Mouse (Mus musculus) lung, embryonic 16.5 days (tissue): ENCODE data around the gene Cenpb. TPM values are rescaled to one million over a fixed set of nuclear protein-coding genes. Genes with fewer than 3 reads are reported as not detected.

Experiments
- ATAC-seq: fragments of 200-750 bp; cut with Nextera tagmentation; 2 replicates; pipeline ENCODE4 v1.8.0; 2017; ENCODE audit warnings: low read depth, mild to moderate bottlenecking, moderate library complexity
- H3K27ac ChIP-seq: fragments of 300-500 bp; sonication (generic); 2 replicates; pipeline ENCODE4 v1.5.1; 2014; ENCODE audit warnings: mild to moderate bottlenecking, control low read depth, low read length
- H3K27me3 ChIP-seq: fragments of 300-500 bp; sonication (generic); 2 replicates; pipeline ENCODE4 v1.6.1; 2014; ENCODE audit warnings: low read depth, low read length, mixed read lengths; ENCODE audit not compliant: control insufficient read depth, insufficient read depth
- H3K36me3 ChIP-seq: fragments of 300-500 bp; sonication (generic); 2 replicates; pipeline ENCODE4 v1.6.1; 2014; ENCODE audit warnings: low read length; ENCODE audit not compliant: control insufficient read depth, insufficient read depth
- H3K4me1 ChIP-seq: fragments of 300-500 bp; sonication (generic); replicated peaks from 2 replicates; pipeline ENCODE4 v1.6.1; 2014; ENCODE audit warnings: low read length, mixed read lengths; ENCODE audit not compliant: control insufficient read depth, insufficient read depth
- H3K4me2 ChIP-seq: fragments of 300-500 bp; sonication (generic); 2 replicates; pipeline ENCODE4 v1.6.1; 2014; ENCODE audit warnings: low read depth, low read length, control low read depth
- H3K4me3 ChIP-seq: fragments of 300-500 bp; sonication (generic); 2 replicates; pipeline ENCODE4 v1.5.1; 2014; ENCODE audit warnings: mild to moderate bottlenecking, low read length, control low read depth
- H3K9ac ChIP-seq: fragments of 300-500 bp; sonication (generic); 2 replicates; pipeline ENCODE4 v1.6.1; 2014; ENCODE audit warnings: low read length, control low read depth
- H3K9me3 ChIP-seq: fragments of 300-500 bp; sonication (generic); 2 replicates; pipeline ENCODE4 v1.6.1; 2016; ENCODE audit warnings: low read length; ENCODE audit not compliant: control insufficient read depth
- WGBS: fragments of 180-500 bp; shearing (Covaris S2); extraction: QIAGEN DNeasy Blood & Tissue Kit; methylation state at CpG from one replicate; pipeline ENCODE4 v1.1.7; 2014; 5-methylcytosine and 5-hydroxymethylcytosine counted together
- polyA plus RNA-seq: library from polyadenylated mRNA; unstranded; fragments of >200 nt; fragmentation: Nextera tagmentation; extraction: Ambion mirVana; gene quantifications from 2 replicates; pipeline ENCODE4 v1.2.1, GENCODE M21; 2015

Cenpb gene
- polyA plus RNA-seq, 1 experiment from 2014 or later: 8.4 TPM

GRCm38 (mm10) chr2:131213773-131214172, 33.9 kb upstream of the Cenpb start:
- Histone ChIP-seq H3K27ac (no peak overlapping the region), H3K4me1 (peaks cover 15% of the 10 kb centered on the region), H3K27me3 (no peaks in the 10 kb centered on the region), H3K9me3 (no peaks in the 10 kb centered on the region), H3K9ac (no peak overlapping the region), H3K4me3 (no peak overlapping the region), H3K4me2 (no peak overlapping the region), H3K36me3 (peaks cover 2% of the 10 kb centered on the region; the same call in 1 of the 2 replicates)
- WGBS: 87% methylated on average over 7 of the region's 7 CpGs
- ATAC-seq: no peak

- H3K9ac ChIP-seq: peak overlapping the region; percentile 80
- ATAC-seq: no peak
- H3K4me1 ChIP-seq: peaks cover 15% of the 10 kb centered on the region
- H3K9me3 ChIP-seq: no peaks in the 10 kb centered on the region
- peak overlapping the region; percentile 71 for H3K4me3 ChIP-seq
- H3K36me3 ChIP-seq: peaks cover 2% of the 10 kb centered on the region; the same call in 1 of the 2 replicates
- H3K27me3 ChIP-seq: no peaks in the 10 kb centered on the region
- 59% methylated on average over 9 of the region's 9 CpGs for WGBS
- peak overlapping the region; percentile 95 for H3K27ac ChIP-seq
- peak overlapping the region; percentile 79 for H3K4me2 ChIP-seq
Measured at GRCm38 (mm10) chr2:131211026-131211615, 31.3 kb upstream of the Cenpb start.

GRCm38 (mm10) chr2:131209969-131210792, 30.3 kb upstream of the Cenpb start:
- H3K4me3 ChIP-seq: peak overlapping the region; percentile 71
- H3K9ac ChIP-seq: peak overlapping the region; percentile 80
- 1% methylated on average over 50 of the region's 50 CpGs for WGBS
- H3K27me3 ChIP-seq: no peaks in the 10 kb centered on the region
- H3K27ac ChIP-seq: peak overlapping the region; percentile 95
- no peaks in the 10 kb centered on the region for H3K9me3 ChIP-seq
- H3K4me1 ChIP-seq: peaks cover 17% of the 10 kb centered on the region
- H3K36me3 ChIP-seq: peaks cover 2% of the 10 kb centered on the region; the same call in 1 of the 2 replicates
- ATAC-seq: peak; percentile 98
- H3K4me2 ChIP-seq: peak overlapping the region; percentile 79

- peak; percentile 5 for ATAC-seq
- Histone ChIP-seq H3K9me3 (no peaks in the 10 kb centered on the region), H3K27me3 (no peaks in the 10 kb centered on the region), H3K4me2 (peak overlapping the region; percentile 79), H3K27ac (peak overlapping the region; percentile 95), H3K9ac (peak overlapping the region; percentile 80), H3K4me3 (peak overlapping the region; percentile 71), H3K4me1 (peaks cover 27% of the 10 kb centered on the region), H3K36me3 (peaks cover 2% of the 10 kb centered on the region; the same call in 1 of the 2 replicates)
- 60% methylated on average over 4 of the region's 4 CpGs for WGBS
Measured at GRCm38 (mm10) chr2:131209125-131209795, 29.4 kb upstream of the Cenpb start.

- no peaks in the 10 kb centered on the region for H3K27me3 ChIP-seq
- WGBS: 69% methylated on average over 2 of the region's 2 CpGs
- H3K9me3 ChIP-seq: no peaks in the 10 kb centered on the region
- peaks cover 27% of the 10 kb centered on the region for H3K4me1 ChIP-seq
- peaks cover 2% of the 10 kb centered on the region; the same call in 1 of the 2 replicates for H3K36me3 ChIP-seq
- H3K4me3 ChIP-seq: no peak overlapping the region
- no peak overlapping the region for H3K27ac ChIP-seq
- H3K9ac ChIP-seq: no peak overlapping the region
- no peak overlapping the region for H3K4me2 ChIP-seq
- ATAC-seq: no peak
Measured at GRCm38 (mm10) chr2:131208356-131208755, 28.5 kb upstream of the Cenpb start.

GRCm38 (mm10) chr2:131206778-131207177, 26.9 kb upstream of the Cenpb start, which contains the start of gene Ap5s1:
TSS of gene Ap5s1 (plus strand) at chr2:131207078.
- Histone ChIP-seq H3K4me2 (no peak within 1 kb of the TSS), H3K27me3 (no peaks in the 10 kb centered on the region), H3K27ac (no peak within 1 kb of the TSS), H3K36me3 (no peaks in the 10 kb centered on the region), H3K9ac (no peak within 1 kb of the TSS), H3K9me3 (no peaks in the 10 kb centered on the region), H3K4me1 (peaks cover 26% of the 10 kb centered on the region), H3K4me3 (no peak within 1 kb of the TSS)
- ATAC-seq: no peak
- 70% methylated on average over 4 of the region's 4 CpGs for WGBS

- Histone ChIP-seq H3K9ac (no peak overlapping the region), H3K27ac (no peak overlapping the region), H3K4me1 (peaks cover 18% of the 10 kb centered on the region), H3K4me3 (no peak overlapping the region), H3K27me3 (no peaks in the 10 kb centered on the region), H3K9me3 (no peaks in the 10 kb centered on the region), H3K36me3 (no peaks in the 10 kb centered on the region), H3K4me2 (no peak overlapping the region)
- WGBS: 75% methylated on average over 8 of the region's 8 CpGs
- ATAC-seq: no peak
Measured at GRCm38 (mm10) chr2:131205521-131206182, 25.8 kb upstream of the Cenpb start.

- peak overlapping the region; percentile 48; the same call in 1 of the 2 replicates for H3K9ac ChIP-seq
- WGBS: 13% methylated on average over 7 of the region's 7 CpGs
- ATAC-seq: peak; percentile 93
Measured at GRCm38 (mm10) chr2:131204410-131204981, 24.6 kb upstream of the Cenpb start.

More at GRCm38 (mm10) chr2:131204410-131204981, 24.6 kb upstream of the Cenpb start:
- H3K27me3 ChIP-seq: no peaks in the 10 kb centered on the region
- 0 out of 2 replicates have a peak, but pooled peaks cover 4% of the 10 kb centered on the region for H3K36me3 ChIP-seq
- H3K4me1 ChIP-seq: peaks cover 15% of the 10 kb centered on the region
- no peaks in the 10 kb centered on the region for H3K9me3 ChIP-seq
- H3K4me2 ChIP-seq: peak overlapping the region; percentile 34
- 0 out of 2 replicates have a peak overlapping the region, but pooled peaks have one; percentile 7 for H3K4me3 ChIP-seq
- H3K27ac ChIP-seq: peak overlapping the region; percentile 92
